Mouse (Mus musculus) brain, embryonic 14.5 days (tissue): ENCODE results near the gene Usp32.

ENCODE experiments used
- CTCF ChIP-seq: fragments of 200-500 bp; IDR thresholded peaks from 2 replicates; pipeline ENCODE4 v1.5.1; 2012; ENCODE audit warnings: inconsistent platforms, mild to moderate bottlenecking, moderate library complexity, borderline replicate concordance; ENCODE audit not compliant: insufficient read depth, insufficient read length; ENCODE audit errors: extremely low read depth
- POLR2A ChIP-seq: fragments of 200-500 bp; IDR thresholded peaks from 2 replicates; pipeline ENCODE4 v1.6.1; 2012; ENCODE audit warnings: mild to moderate bottlenecking, inconsistent platforms, borderline replicate concordance; ENCODE audit not compliant: poor library complexity, insufficient read depth, insufficient read length, severe bottlenecking; ENCODE audit errors: extremely low read depth

DNA sequence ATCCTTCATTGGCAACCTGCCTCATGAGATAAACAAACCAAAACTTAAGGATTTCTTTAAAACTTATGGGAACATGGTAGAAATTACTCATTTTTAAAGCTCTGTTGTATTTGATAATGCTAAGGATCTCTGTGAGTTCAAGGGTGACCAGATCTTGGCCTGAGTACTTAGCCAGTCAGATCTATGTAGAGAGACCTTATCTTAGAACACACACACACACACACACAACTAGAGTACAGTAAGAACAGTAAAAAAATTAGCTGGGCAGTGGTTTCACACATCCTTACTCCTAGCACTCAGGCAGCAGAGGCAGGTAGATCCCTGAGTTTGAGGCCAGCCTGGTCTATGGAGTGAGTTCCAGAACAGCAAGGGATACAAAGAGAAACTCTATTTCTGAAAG lies 53.7 kb downstream of the Usp32 start:
- TF ChIP-seq CTCF: no peak
- no peak for TF ChIP-seq POLR2A
